Mouse (Mus musculus) kidney, embryonic 14.5 days (tissue): ENCODE measurements around the gene Tmem88. TPM values are rescaled to one million over a fixed set of nuclear protein-coding genes. Genes with fewer than 3 reads are reported as not detected.

Experiments
- polyA plus RNA-seq: library from polyadenylated mRNA; unstranded; fragments of >200 nt; fragmentation: Nextera tagmentation; extraction: Ambion mirVana; gene quantifications from 2 replicates; pipeline ENCODE4 v1.2.1, GENCODE M21; 2014

Gene Tmem88
- polyA plus RNA-seq, 1 experiment from 2014 or later = 36.8 TPM

Other genes with a start within 250 kb of the Tmem88 start
- 0.23 and 0.28 TPM in 2 replicates for gene Alox12b, start 241.2 kb downstream of the Tmem88 start, polyA plus RNA-seq
- gene Alox8, start 200.4 kb downstream of the Tmem88 start, polyA plus RNA-seq = 0.24 and 0.36 TPM in 2 replicates
- gene Gucy2e, start 161.2 kb downstream of the Tmem88 start, polyA plus RNA-seq = 0.07 and 0.11 TPM in 2 replicates
- gene Cntrob, start 74.5 kb downstream of the Tmem88 start, polyA plus RNA-seq = 18.4 and 20.1 TPM in 2 replicates
- gene Trappc1, start 74.3 kb downstream of the Tmem88 start, polyA plus RNA-seq = 175 and 217 TPM in 2 replicates
- gene Kcnab3, start 72.0 kb downstream of the Tmem88 start, polyA plus RNA-seq = 1.4 and 3.2 TPM in 2 replicates
- gene Rnf227, start 57.8 kb downstream of the Tmem88 start, polyA plus RNA-seq = 16.4 and 17.6 TPM in 2 replicates
- 56.7 and 59.7 TPM in 2 replicates for gene Chd3, start 28.8 kb downstream of the Tmem88 start, polyA plus RNA-seq
- gene Naa38, start 2.7 kb downstream of the Tmem88 start, polyA plus RNA-seq = 172 and 221 TPM in 2 replicates
- 11.1 and 23.9 TPM in 2 replicates for gene Cyb5d1, start 2.6 kb downstream of the Tmem88 start, polyA plus RNA-seq
- 36.1 and 37.4 TPM in 2 replicates for gene Kdm6b, start 15.4 kb upstream of the Tmem88 start, polyA plus RNA-seq
- 0.87 and 1.5 TPM in 2 replicates for gene Dnah2, start 150.9 kb upstream of the Tmem88 start, polyA plus RNA-seq
- gene Efnb3, start 162.0 kb upstream of the Tmem88 start, polyA plus RNA-seq = 3.9 and 9.0 TPM in 2 replicates
- gene Wrap53, start 182.0 kb upstream of the Tmem88 start, polyA plus RNA-seq = 26.9 and 31.9 TPM in 2 replicates
- 214 and 219 TPM in 2 replicates for gene Trp53, start 182.1 kb upstream of the Tmem88 start, polyA plus RNA-seq
- 7.6 and 11.4 TPM in 2 replicates for gene Atp1b2, start 207.7 kb upstream of the Tmem88 start, polyA plus RNA-seq
- not detected in 2 replicates for gene Shbg, start 219.7 kb upstream of the Tmem88 start, polyA plus RNA-seq
- gene Sat2, start 223.8 kb upstream of the Tmem88 start, polyA plus RNA-seq = 16.9 and 22.6 TPM in 2 replicates
- 30.7 and 33.3 TPM in 2 replicates for gene Fxr2, start 234.8 kb upstream of the Tmem88 start, polyA plus RNA-seq